Mouse (Mus musculus) adrenal gland, adult 8-10 months (tissue): ENCODE data around the gene Cenpx. TPM values are rescaled to one million over a fixed set of nuclear protein-coding genes. Genes with fewer than 3 reads are reported as not detected.
"Not testable (repeated sequence)": the region's sequence is repeated elsewhere in the genome, so short reads cannot be mapped to it uniquely, and the experiment has no call there.

Source experiments
- DNase-seq: peaks from one replicate; pipeline ENCODE4 v3.0.0; 2022
- total RNA-seq, 4 experiments: library from RNA; stranded (reverse); gene quantifications; 2 replicates each; pipeline ENCODE4 v1.2.4; 2022

Gene Cenpx
- total RNA-seq, 4 experiments from 2014 or later = 49.3 to 61.7 (median 55.7) TPM

DNA sequence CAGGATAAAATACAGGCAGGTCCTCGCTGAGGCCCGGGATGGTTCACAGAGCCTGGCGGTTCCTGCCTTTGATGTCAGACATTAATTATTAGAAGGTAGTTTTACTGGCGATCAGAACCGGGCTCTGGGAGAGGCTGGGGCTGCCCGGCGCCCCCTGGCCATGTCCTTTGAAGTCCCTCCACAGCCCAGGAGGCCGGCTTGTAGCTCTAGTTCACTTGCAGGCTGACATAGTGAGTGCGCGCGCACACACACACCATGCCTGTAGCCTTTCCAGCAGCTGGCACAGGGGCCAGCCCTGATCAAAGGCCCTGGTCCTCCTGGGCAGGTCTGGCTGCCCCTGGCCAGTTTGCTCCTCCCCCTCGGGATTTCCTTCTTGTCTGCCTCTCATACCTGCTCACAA, 17.9 kb downstream of the Cenpx start:
- DNase-seq = no peak

DNA sequence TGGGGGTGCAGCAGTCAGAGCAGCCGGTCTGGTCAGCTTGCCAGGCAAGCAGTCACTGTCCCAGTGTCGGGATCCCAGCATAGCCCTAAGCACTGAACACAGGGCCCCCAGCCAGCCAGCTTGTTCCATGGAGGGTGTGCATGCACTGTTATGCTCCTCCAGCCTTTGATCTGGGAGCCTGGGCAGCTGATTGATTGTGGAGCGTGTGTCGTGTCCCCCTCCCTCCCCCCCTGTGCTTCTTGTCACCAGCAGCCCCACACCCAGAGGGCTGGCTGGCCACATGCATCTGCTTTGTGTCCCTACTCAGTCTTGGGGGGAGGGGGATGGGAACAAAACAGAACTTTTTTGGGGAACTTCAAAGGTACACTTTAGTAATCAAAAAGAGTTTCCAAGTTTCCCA, 18.4 kb downstream of the Cenpx start:
- no peak for DNase-seq

DNA sequence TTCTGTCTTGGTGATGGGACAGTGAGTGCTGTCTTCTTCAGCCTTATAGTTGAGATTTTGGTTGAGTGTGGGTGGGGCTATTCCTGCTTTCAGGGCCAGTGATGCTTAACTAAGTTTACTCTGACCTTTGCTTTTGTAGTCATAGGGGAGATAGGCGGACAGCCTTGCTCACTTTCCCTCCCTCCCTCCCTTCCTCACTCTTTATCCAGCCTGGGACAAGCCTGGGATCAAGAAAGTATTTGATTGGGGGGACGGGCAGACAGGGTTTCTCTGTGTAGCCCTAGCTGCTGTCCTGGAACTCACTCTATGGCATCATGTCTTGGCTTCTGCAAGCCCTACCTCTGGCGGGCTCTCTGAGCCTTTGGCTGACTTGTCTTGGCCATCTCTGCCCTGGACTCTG, 20.1 kb downstream of the Cenpx start:
- no peak for DNase-seq

DNA sequence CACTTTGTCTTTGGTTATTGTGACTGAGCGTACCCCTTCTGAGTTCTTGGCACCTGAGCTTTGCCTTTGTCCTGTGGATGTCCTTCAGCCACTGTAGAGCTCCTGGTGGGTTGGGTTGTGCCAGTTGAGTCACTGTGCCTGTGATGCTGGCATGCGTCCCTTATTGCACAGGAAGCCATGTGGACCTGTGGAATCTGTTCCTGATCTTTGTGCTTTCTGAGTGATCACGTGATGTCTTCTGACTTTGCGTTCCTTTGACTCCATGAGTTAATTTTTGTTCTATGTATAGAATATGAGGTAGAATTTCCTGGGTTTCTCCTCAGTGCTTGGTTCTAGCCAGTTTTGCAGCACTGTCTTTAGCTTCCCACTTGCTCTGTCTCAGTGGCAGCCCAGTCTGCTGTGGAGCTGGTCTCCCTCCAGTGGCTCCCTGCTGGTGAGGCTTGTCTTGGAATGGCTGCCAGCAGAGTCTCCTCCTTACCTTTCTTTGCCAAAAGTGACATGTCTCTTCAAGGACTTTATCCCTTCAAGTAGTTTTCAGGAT, 21.0 kb downstream of the Cenpx start:
- DNase-seq = peak; percentile 60

DNA sequence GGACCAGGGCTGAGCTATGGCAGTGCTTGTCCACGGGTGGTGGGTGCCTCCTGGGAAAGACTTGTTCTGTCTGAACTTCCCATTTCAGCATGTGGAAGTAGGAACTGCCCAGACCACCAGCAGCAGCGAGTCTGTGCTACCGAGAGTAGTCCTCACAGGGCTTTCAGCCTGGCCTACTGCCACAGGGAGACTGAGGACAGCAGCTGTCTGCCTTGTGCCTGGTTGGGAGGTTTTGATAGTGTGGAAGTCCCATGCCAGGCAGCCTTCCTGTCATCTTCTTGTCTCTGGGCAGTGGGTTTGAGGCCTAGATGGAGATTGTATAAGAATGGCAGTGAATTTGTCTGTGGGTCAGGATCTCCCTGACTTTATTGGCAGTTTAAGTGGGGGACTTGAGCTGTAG, 24.2 kb downstream of the Cenpx start:
- DNase-seq = no peak

DNA sequence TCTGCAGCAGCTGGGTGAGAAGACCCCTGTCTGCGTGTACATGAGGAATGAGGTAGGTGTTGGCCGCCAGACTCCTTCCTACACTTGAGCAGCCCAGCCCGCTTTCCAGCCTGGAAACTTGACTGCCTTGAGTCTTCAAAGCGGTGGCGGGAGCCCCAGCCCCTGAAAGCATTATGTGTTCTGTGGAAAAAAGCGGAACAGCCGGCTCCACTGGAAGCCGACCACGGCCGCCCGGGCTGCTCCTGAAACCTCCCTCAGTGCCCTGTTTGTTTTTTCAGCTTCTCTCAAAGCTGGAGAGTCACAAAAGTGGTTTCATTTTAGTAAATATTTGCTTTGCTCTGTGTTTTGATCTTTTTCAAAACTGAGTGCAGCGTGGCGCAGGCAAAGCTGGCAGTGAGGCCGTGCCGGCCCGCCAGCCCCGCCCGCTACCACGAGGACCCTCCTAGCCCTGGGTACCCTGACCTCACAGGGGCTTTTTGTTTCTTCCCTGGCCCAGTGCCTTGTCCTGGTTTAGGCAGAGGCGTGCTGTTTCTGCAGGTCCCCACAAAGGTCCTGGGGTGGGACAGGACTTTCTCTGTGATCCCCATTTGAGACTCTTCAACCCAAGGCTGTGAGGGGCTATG, 26.8 kb downstream of the Cenpx start:
- no peak for DNase-seq

GRCm38 (mm10) chr11:120684660-120685059, 28.9 kb downstream of the Cenpx start:
- DNase-seq = no peak

DNA sequence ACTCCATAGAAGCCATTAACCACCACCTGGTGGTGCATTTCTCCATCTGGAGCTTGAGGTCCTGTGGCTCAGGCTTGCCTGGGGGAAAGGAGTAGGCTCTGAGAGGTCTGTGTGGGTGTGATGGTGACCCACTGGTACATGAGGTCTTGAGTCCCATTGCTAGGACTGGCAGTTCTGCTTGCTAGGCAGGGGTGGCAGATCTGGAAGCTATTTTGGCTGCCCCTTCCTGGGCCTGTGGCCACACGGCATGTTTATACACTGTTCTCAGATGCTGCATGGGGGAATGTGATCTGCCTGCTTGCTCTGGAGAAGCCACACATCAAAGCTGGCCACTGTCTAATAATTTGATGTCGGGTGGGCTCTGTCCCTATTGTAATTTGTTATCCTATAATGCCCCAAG, 29.5 kb downstream of the Cenpx start:
- DNase-seq = no peak

- DNase-seq = no peak
Observed at GRCm38 (mm10) chr11:120683536-120683935, 30.0 kb downstream of the Cenpx start.

DNA sequence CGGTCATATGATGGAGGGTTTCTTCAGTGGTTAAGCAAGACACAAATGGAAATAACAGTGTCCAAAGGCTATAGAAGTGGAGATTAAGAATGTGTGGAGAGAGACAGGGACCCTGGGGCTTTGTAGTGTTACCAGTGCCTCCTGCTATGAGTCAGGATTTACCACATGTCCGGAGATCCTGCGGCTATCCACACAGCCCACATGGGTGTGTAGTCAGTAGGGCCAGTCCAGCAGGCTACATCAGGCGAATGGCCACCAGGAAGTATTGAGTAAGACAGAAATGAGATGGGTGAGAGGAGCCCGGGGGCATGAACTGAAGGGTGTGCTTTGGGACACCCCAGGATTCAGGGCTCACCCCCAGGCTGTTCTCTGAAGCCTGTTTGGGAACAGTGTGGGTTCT, 30.9 kb downstream of the Cenpx start:
- no peak for DNase-seq

DNA sequence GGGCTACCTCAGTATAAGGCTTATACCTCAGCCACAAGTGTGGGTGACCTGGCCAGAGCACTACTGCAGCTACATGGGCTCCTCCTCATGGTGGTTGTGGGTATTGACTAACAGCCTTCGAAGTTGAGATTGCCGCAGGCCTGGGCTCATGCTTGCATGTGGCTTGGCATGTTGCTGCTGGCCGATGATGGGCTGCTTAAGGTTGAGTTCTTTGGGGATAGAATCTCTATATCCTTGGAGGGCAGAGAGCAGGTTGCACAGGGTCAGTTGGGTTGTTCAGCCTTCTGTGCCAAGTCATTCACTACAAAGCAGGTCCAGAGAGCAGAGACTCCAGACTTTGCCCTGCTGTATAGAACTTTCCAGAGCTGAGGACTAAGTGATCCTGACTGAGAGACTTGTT, 33.6 kb downstream of the Cenpx start:
- DNase-seq = no peak

DNA sequence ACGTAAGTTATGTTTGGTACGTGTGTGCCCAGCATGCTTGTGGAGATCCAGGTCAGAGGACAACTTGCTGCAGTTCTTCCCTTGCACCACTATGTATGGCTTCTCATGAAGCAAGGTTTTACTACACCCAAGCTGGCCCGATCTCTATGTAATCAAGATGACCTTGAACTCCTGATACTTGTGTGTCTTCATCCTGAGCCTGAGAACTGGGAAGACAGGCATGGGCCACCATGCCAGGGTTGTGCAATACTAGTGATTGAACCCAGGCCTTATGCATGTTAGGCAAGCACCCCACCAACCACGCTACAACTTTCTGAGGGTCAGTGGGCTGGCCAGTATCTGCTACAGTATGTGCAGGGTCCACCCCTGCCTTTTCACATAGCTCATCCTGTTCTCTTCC, 36.6 kb downstream of the Cenpx start:
- no peak for DNase-seq

DNA sequence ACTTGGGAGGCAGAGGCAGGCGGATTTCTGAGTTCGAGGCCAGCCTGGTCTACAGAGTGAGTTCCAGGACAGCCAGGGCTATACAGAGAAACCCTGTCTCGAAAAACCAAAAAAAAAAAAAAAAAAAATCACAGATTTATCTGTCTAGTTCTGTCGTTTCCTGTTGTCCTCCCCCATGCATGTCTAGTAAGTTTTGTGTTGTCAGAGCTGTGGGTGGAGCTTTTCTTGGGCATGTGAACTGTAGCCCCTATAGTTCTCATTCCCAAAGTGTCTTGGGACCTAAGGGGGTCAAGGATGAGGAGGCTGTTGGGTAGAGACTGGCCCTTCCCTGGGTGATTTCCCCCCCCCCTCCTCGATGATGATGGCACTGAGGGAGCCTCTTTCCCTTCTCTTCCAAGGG, 37.7 kb downstream of the Cenpx start:
- DNase-seq = not testable (repeated sequence)

- DNase-seq = no peak
Observed at GRCm38 (mm10) chr11:120673594-120674122, 39.9 kb downstream of the Cenpx start.

DNA sequence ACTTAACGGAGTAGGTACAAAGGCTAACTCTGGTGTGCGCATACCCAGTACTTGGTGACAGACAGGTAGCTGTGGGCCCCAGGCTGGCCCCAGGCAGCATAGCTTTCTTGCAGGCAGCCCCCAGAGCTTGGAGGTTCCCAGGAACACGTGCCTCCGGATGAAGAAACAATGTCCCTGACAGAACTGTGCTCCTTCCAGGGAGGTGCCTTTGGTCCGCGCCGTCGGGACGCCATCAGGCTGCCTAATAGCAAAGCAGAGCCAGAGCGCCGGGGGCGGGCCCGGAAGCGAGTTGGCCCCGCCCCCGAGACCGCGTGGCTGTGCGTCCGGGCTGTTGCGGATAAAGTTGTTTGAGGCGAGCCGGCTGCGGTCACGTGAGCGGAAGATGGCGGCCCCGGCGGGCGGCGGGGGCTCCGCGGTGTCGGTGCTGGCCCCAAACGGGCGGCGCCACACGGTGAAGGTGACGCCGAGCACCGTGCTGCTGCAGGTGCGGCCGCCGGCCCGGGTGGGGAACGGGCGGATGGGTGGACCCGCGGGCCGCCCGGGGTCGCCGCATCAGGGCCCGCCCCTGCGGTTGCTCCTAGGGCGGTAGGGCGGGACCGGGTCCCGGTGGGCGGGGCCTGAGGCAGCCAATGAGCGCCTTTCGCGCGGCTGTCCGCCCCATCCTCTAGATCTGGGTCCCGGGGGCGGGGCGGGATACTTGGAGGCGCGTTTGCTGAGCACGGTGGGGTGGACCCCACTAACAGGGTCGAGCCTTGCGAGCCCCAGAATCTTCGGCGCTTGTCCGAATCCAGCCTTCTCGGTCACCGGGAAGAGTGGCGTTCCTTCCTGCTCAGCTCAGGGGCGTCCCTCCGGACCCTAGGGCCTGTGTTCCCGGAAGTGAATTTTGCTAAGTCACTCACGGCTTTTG, 40.6 kb downstream of the Cenpx start, which contains the start of gene Aspscr1:
Aspscr1 (plus strand) TSS at position 287 of the 907 bp plus-strand sequence.
- peak; percentile 91 for DNase-seq

DNA sequence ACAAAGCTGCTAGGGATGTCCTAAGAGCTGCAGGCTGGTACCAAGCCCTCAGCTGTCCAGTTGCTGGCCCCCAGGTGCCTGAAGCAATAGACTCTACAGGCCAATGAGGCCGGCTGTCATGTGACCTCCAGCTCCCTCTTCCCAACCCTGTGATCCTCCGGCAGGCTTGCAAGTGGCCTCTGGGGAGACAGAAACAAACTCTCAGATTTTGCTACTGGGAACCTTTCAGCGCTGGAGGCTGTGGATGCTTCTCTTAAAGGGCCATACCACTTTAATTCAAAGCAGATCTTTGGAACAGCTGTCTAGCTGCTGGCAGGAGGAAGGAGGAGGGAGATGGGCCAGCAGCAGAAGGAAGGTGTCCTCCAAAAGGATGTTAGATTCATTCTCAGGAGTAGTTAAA, 46.9 kb downstream of the Cenpx start:
- no peak for DNase-seq

DNA sequence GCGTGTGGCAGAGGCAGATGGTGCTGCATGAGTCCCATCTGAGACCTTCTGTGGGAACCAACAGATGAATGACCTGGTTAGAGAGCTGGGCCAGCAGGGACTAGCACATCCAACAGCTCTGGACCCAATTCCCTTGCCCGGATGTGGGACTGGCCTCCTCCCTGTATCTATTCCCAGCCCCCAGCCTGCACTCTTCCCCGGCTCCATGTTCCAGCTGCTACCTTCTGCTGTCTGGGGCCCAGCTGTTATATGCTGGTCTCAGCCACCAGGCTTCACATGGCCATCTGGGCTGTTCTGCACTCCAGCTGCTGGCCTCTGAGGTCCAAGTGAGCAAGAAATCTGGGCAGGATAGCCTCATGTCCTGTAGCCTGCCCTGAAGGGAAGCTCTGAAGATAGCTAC, 48.1 kb downstream of the Cenpx start:
- no peak for DNase-seq

DNA sequence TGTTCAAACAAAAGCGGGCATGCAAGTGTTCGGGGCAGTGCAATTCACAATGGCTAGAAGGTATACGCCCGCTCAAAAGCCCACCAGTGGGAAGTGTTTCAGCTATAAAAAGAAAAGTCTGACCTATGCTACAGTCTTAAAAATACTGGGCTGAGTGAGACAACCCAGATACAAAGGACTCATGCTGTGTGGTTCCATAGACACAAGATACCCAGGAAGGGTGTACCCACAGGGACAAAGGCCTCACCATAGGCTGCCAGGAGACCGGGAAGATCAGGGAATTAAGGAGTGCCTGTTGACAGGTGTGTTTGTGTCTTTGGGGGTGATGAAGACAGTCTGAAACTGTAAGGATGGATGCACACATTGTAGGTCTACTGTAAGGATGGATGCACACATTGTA, 49.8 kb downstream of the Cenpx start:
- DNase-seq = no peak

GRCm38 (mm10) chr11:120662759-120663158, 50.8 kb downstream of the Cenpx start:
- no peak for DNase-seq

DNA sequence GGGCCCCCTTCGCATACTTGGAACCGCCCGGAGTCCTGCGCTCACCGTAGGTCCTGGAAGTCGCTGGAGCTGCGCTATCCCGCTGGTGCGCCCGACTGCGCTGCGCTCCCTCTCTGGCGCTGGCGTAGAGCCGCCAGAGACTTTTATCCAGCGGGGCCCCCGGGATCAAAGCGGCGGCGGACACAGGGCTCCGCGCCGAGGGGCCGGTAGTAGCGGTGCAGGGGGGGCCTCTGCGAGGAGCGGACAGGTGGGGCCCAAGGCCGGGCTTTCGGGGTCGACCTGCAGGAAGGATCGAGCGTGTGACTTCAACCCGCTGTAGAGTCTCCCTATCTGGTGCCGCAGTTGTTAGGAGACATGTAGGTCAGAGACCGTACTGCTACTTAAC, 52.5 kb downstream of the Cenpx start, which contains the start of gene Notum:
Notum (minus strand) TSS at position 100 of the 385 bp plus-strand sequence.
- DNase-seq = no peak
